Mouse (Mus musculus) thymus, postnatal 14 days (tissue): ENCODE measurements around the gene Hivep3.

ENCODE experiments used
- DNase-seq: peaks from one replicate; pipeline ENCODE4 v3.0.0; 2021

Gene Hivep3

GRCm38 (mm10) chr4:119876535-119877160, 143.1 kb downstream of the Hivep3 start:
- DNase-seq, result no peak

DNA sequence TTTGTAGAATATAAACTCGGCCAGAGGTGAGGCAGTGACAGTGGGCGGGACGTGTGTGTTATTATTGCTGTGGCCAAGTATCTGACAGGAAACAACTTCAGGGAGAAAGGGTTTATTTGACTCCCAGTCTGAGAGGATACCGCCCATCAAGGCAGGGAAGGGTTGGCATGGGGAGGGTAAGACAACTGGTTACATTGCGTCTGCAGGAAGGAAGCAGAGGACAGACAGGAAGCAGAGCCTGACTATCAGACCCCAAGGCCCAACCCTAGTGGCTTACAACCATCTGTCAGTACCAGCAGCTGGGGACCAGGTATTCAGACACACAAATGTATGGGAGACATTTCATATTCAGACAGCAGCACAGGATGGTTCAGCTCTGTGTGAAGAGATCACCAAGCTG, 144.6 kb downstream of the Hivep3 start:
- DNase-seq, result peak; percentile 34

- no peak for DNase-seq
Measured at GRCm38 (mm10) chr4:119879671-119880070, 146.1 kb downstream of the Hivep3 start.

DNA sequence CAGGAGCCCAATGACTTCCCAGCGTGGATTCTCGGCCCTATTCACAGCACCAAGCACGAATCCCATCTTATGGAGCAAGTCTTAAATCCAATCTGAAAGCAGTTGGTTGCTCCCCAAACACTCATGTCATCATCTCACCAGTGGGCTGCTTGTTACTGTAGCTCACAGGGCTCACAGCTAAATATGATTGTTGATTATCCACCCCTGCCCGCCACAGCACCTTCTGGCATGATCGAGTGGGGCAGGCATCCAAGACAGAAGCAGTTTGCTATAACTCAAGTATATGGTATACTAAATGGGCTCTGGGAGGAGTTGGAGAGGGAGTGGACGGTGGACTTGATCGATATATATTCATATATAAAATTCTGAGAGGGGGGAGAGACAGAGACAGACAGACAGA, 146.7 kb downstream of the Hivep3 start:
- no peak for DNase-seq

DNA sequence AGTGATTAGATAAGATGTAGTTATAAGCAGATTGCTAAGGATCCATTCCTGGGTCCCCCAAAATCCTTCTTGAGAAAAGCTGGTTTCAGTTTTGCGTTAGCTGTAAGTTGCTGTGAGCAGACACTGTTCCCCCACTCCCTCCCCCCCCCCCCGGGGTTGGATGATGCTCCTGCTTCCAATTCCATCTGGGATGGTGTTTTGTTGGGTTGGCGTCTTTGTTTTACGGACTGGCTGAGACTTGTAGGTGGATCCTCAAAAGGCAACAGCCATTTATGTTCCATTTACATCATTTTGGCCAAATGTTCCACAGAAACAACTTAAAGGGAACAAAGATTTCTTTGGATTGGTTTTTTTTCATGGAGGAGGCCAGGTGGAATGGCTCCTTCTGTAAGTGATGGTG, 147.7 kb downstream of the Hivep3 start:
- no peak for DNase-seq

GRCm38 (mm10) chr4:119882401-119882800, 148.8 kb downstream of the Hivep3 start:
- DNase-seq, result no peak

- DNase-seq, result no peak
Measured at GRCm38 (mm10) chr4:119882814-119883213, 149.2 kb downstream of the Hivep3 start.

- no peak for DNase-seq
Measured at GRCm38 (mm10) chr4:119886621-119887020, 153.0 kb downstream of the Hivep3 start.

- no peak for DNase-seq
Measured at GRCm38 (mm10) chr4:119887523-119888177, 154.1 kb downstream of the Hivep3 start.

DNA sequence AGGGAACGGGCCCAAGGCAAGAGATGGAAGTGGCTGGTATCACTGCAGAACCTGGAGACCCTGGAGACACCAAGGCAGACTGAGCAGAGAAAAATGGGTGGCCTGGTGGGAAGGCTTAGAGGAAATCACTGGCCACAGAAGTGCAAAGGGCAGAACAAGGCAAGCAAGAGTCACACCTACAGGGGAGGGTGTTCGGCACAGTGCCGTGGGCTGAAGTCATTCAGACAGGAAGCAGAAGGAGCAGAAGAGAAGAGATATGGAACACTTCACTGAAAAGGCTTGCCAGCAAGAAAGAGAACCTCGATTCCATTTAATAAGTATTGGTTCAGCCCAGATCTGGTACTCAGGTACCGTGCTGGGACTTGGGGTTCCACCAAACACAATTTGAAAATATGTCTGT, 156.2 kb downstream of the Hivep3 start:
- DNase-seq, result no peak

DNA sequence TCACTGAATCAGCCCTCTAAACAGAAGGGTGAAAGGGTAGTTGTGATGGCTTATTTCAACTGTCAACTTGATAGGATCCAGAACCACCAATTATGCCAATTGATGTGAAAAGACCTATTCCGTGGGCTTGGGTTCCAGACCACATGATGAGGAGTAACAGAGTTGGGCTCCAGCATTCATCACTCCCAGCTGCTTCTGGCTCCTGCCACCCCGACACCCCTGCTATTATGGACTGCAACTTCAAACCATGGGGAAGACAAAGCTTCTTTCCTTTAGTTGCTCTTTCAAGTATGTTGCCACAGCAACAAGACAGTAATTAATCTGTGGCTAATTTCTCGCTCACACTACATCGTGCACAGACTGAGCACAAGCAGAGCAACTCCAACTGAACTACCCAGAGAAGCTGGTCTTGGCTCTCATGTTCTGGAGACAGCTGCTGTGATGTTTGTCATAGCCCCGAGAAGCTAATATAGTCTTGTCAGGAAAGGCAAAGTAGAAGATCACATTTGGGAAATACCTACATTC, 159.7 kb downstream of the Hivep3 start:
- no peak for DNase-seq

DNA sequence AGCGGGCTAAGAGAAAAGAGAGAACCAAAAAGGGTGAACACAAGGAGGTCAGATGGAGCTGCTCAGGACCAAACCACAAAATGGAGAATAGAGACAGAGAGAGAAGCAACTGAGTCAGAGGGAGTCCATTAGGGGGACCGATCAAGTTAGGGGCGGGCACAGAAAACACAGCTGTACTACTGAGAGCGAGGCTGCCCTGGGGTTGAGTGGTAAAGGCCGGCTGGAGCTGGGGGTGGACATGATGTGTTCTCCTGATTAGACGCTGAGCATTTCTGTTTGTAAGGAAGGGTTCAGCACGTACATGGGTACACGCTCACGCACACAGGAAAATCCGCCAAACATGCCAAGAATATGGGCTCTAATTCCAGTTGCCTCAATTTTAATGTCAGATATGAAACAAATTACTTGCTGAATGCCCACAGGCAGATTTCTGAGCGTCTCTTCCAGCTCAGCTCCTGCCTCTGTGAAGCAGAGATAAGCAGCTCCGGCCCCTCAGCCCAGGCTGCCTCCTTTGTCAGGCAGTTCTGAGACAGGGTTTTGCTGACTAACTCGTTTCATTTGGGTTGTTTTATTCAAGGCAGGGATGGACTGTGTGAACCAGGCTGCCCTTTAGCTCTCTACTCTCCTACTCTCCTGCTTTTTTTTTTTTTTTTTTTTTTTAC, 161.3 kb downstream of the Hivep3 start:
- DNase-seq, result no peak

GRCm38 (mm10) chr4:119895504-119895903, 161.9 kb downstream of the Hivep3 start:
- DNase-seq, result no peak

- DNase-seq, result peak; percentile 58
Measured at GRCm38 (mm10) chr4:119896572-119896971, 163.0 kb downstream of the Hivep3 start.

- peak; percentile 68 for DNase-seq
Measured at GRCm38 (mm10) chr4:119897054-119897855, 163.7 kb downstream of the Hivep3 start.

DNA sequence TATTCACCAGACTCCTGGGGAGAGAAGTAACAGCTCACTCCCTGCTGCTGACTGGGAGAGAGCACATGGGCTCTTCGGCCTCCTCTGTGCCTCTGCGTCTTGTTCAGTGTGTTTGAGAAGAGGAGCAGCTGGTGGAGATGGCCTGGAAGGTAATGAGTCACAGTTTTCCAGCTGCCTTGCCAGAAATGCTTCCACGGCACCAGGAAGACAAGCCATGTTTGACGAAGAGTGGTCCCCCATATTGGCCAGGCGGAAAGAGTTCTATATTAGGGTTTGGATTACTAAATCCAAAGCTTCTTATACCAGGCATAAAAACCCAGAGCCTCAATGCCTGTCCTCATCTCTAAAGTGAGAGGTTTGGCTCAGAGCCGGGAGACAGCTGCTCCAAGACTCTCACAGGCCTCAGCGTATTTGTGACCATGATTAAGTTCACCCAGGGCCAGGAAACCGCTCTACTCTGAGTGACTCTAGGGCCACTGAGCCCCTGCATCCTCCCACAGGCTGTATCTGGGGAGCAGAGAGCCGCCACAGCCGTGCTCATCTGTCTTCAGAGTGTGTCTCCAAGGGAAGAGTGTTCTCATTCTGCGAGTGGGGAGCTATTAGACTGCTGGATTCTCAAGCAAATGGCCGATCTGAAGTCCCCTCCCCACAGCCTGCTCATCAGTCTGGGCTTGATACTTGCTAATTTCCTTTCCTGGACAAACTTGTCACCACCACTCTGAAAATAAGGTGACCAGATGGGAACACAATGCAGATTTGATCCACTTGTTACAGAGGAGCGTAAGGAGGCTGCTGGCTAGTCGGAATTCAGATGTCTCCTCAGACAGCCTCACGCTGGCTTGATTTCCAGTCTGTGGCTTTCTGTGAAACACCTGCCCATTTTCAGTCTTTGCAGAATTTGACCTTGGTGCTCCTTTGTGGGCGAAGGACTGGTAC, 168.2 kb downstream of the Hivep3 start:
- DNase-seq, result no peak

DNA sequence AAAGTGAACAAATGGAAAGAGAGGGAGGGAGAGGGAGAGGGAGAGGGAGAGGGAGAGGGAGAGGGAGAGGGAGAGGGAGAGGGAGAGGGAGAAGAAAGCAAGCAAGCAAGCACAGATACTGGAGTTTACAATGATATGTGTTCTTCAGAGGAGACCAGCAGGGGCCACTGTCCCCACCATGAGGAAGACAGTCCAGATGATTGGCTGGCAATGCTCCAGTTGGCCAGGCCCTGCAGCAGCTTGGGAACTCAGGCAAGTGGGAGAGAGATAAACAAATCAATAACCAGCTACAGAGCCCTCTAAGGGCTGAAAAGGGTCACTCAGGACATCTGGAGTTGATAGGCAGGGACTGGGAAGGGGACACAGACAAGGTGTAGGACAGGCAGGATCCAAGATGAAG, 169.7 kb downstream of the Hivep3 start:
- DNase-seq, result no peak

DNA sequence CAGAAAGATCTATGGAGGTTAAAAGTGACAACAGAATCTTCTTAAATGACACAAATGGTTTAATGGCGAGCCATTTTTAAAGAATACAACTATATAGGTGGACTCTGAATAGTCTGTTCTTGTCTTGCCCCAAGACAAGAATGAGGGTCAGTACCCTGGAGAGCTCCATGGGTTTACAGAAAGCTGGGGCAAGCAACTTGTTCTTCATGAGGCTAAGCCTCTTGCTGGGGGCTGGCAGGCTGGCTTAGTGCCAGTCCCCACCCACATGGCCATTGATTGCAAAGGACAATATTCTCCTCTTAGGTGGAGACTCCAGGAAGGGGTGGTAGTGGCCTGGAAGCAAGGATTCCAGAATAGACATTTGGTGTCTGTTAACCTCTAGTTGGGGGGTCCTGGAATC, 170.2 kb downstream of the Hivep3 start:
- peak; percentile 40 for DNase-seq

DNA sequence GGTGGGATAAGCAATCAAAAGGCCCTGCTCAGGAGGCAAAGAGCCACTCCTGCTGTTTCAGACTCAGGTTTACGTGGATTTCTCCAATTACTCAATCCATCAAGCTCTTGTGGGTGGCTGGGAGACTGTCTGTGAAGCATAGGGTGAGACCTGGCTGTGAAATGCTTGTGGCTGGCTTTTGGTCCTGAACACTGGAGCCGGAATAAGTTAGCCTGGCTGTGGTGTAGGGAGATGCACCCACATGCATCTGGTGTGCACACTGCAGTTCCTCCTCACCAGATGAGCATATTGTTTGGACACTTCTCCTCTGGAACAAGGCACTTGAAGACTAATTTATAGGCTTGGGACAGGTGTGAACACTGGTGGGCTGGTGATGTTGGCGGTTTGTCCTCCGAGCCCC, 170.7 kb downstream of the Hivep3 start:
- no peak for DNase-seq

DNA sequence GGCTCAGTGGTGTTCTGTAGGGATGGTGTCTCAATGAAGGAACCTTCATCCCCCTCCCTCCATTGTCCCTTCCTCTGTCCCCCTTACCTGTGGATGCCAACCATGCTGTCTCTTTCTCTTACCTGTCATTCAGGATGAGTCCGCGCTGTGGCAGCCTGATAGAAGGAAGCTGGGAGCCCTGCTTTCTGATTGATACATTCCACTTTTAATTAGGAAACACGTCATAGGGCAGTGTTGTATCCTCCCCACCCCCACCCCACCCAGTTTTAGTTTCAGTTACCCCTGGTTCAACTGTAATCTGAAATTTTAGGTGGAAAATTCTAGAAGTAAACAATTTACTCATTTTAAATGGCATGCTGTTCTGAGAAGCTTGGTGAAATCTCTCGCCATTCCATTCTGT, 173.5 kb downstream of the Hivep3 start:
- DNase-seq, result no peak

GRCm38 (mm10) chr4:119911071-119911904, 177.7 kb downstream of the Hivep3 start:
- DNase-seq, result peak; percentile 2
